Mouse (Mus musculus) embryonic facial prominence, embryonic 11.5 days (tissue): ENCODE measurements around the gene Ucp3. TPM values are rescaled to one million over a fixed set of nuclear protein-coding genes. Genes with fewer than 3 reads are reported as not detected.

Experiments
- ATAC-seq: fragments of 200-750 bp; cut with Nextera tagmentation; replicated peaks from 2 replicates; pipeline ENCODE4 v1.8.0; 2017; ENCODE audit warnings: low read depth; ENCODE audit not compliant: insufficient number of reproducible peaks, low FRiP score, low TSS enrichment
- DNase-seq: peaks from one replicate; pipeline ENCODE4 v3.0.0-alpha.2; 2015; ENCODE audit warnings: low spot score
- H3K27ac ChIP-seq: fragments of 300-500 bp; sonication (generic); replicated peaks from 2 replicates; pipeline ENCODE4 v1.5.1; 2014; ENCODE audit warnings: mild to moderate bottlenecking, low read depth, low read length, control low read depth
- H3K27me3 ChIP-seq: fragments of 300-500 bp; sonication (generic); 2 replicates; pipeline ENCODE4 v1.6.1; 2014; ENCODE audit warnings: mild to moderate bottlenecking, low read length, moderate library complexity, mixed read lengths; ENCODE audit not compliant: control insufficient read depth, insufficient read depth
- H3K36me3 ChIP-seq: fragments of 300-500 bp; sonication (generic); replicated peaks from 2 replicates; pipeline ENCODE4 v1.6.1; 2014; ENCODE audit warnings: low read depth, mild to moderate bottlenecking, low read length, moderate library complexity, mixed read lengths; ENCODE audit not compliant: control insufficient read depth, insufficient read depth
- H3K4me1 ChIP-seq: fragments of 300-500 bp; sonication (generic); 2 replicates; pipeline ENCODE4 v1.6.1; 2014; ENCODE audit warnings: low read length, mixed read lengths; ENCODE audit not compliant: control insufficient read depth, insufficient read depth
- H3K4me2 ChIP-seq: fragments of 300-500 bp; sonication (generic); 2 replicates; pipeline ENCODE4 v1.6.1; 2014; ENCODE audit warnings: low read depth, mild to moderate bottlenecking, control low read depth, low read length, moderate library complexity
- H3K4me3 ChIP-seq: fragments of 300-500 bp; sonication (generic); 2 replicates; pipeline ENCODE4 v1.5.1; 2014; ENCODE audit warnings: low read depth, low read length, control low read depth
- H3K9ac ChIP-seq: fragments of 300-500 bp; sonication (generic); replicated peaks from 2 replicates; pipeline ENCODE4 v1.6.1; 2014; ENCODE audit warnings: mild to moderate bottlenecking, control low read depth, low read length
- H3K9me3 ChIP-seq: fragments of 300-500 bp; sonication (generic); replicated peaks from 2 replicates; pipeline ENCODE4 v1.6.1; 2016; ENCODE audit warnings: mild to moderate bottlenecking, low read length, inconsistent platforms, mixed read lengths; ENCODE audit not compliant: control insufficient read depth
- WGBS: fragments of 180-500 bp; shearing (Covaris S2); extraction: QIAGEN DNeasy Blood & Tissue Kit; methylation state at CpG from one replicate; pipeline ENCODE4 v1.1.7; 2014; 5-methylcytosine and 5-hydroxymethylcytosine counted together
- polyA plus RNA-seq: library from polyadenylated mRNA; unstranded; fragments of >200 nt; fragmentation: Nextera tagmentation; extraction: Ambion mirVana; gene quantifications from 2 replicates; pipeline ENCODE4 v1.2.1, GENCODE M21; 2014

The Ucp3 gene
- polyA plus RNA-seq, 1 experiment from 2014 or later, result not detected

DNA sequence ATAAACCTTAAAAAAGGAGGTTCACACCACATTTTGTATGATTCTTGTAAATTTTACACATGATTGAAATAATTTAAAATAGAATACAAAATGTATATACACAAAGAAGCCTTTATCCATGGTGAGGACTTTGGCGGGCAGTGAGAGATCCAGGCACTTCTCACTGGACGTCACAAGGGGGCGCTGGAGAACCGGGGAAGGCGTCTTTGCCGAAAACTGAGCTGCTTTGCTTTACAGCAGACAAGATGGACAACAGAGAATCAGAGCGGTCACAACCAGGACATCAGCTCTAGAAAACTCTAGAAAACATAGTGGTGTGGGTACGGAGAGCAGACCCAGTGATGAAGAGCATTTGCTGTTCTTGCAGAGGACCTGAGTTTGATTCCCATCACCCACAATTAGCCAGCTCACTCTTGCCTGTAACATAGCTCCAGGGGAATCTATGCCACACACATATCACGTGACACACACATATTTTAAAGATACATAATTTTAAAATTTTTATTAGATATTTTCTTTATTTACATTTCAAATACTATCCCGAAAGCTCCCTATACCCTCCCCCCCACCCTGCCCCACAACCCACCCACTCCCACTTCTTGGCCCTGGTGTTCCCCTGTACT lies 48.0 kb downstream of the Ucp3 start:
- H3K9ac ChIP-seq, result no peak overlapping the region
- no peaks in the 10 kb centered on the region for H3K27me3 ChIP-seq
- no peaks in the 10 kb centered on the region for H3K9me3 ChIP-seq
- 20% methylated on average over 10 of the region's 10 CpGs for WGBS
- no peaks in the 10 kb centered on the region for H3K4me1 ChIP-seq
- DNase-seq (peak; percentile 85), ATAC-seq (no peak)
- no peak overlapping the region for H3K27ac ChIP-seq
- no peak overlapping the region for H3K4me3 ChIP-seq
- no peaks in the 10 kb centered on the region for H3K36me3 ChIP-seq
- H3K4me2 ChIP-seq, result no peak overlapping the region

DNA sequence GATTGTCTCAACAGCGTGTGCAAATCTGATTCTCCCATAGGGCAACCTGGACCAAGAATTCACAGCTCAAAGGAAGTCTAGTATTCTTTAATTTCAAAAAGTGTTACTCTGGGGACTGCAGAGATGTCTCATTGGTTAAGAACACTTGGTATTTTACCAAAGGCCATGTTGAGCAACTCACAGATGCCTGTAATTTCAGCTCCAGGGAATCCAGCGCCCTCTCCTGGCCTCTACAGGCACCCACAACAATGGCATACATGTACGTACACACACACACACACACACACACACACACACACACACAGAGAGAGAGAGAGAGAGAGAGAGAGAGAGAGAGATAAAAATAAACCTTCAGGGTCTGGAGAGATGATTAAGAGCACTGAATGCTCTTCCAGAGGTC lies 49.4 kb downstream of the Ucp3 start:
- Histone ChIP-seq H3K36me3 (no peaks in the 10 kb centered on the region), H3K4me2 (no peak overlapping the region), H3K27ac (no peak overlapping the region), H3K4me3 (no peak overlapping the region), H3K4me1 (no peaks in the 10 kb centered on the region), H3K27me3 (no peaks in the 10 kb centered on the region), H3K9me3 (no peaks in the 10 kb centered on the region), H3K9ac (no peak overlapping the region)
- DNase-seq (no peak), ATAC-seq (no peak)
- WGBS, result 72% methylated on average over 3 of the region's 3 CpGs

DNA sequence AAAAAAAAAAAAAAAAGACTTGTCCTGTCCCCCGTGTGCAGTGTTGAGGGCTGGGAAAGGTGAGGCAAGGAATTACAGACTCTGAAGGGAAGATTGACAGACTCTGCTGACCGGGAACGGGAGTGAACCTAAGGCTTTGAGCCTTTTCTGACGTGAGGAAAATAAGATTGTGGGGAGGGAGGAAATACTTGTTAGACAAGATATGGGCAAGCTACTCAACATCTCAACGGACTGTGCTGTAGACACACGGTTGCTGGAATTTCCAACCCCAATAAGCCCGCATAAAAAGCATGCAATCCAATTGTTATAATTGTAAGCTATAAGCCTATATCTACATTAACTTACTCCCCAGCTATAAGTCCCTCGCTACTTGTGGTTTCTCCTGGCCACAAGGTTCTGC lies 51.9 kb downstream of the Ucp3 start:
- H3K27ac ChIP-seq, result no peak overlapping the region
- no peaks in the 10 kb centered on the region for H3K27me3 ChIP-seq
- H3K4me2 ChIP-seq, result no peak overlapping the region
- 69% methylated on average over 8 of the region's 8 CpGs for WGBS
- H3K36me3 ChIP-seq, result no peaks in the 10 kb centered on the region
- no peaks in the 10 kb centered on the region for H3K4me1 ChIP-seq
- H3K9ac ChIP-seq, result no peak overlapping the region
- DNase-seq (no peak), ATAC-seq (no peak)
- no peaks in the 10 kb centered on the region for H3K9me3 ChIP-seq
- no peak overlapping the region for H3K4me3 ChIP-seq

DNA sequence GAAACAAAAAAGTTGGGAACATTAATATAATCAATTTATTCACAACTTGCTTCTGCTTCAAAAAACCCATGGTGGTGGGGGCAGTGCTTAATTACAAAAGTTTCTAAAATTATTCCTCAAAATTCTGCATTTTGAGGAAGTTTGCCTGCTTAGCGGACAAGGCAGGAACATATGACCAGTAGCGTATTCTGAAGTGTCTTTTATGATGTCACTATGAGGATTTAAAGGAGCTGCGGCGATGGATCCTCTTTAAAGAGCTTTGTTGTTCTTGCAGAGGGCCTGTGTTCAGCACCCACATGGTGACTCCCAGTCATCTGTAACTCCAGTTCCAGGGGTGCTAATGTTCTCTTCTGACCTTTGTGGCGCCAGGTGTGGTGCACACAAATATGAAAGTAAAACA lies 58.0 kb downstream of the Ucp3 start:
- Histone ChIP-seq H3K4me3 (no peak overlapping the region), H3K4me1 (no peaks in the 10 kb centered on the region), H3K27me3 (no peaks in the 10 kb centered on the region), H3K27ac (no peak overlapping the region), H3K36me3 (no peaks in the 10 kb centered on the region), H3K4me2 (no peak overlapping the region), H3K9ac (no peak overlapping the region), H3K9me3 (no peaks in the 10 kb centered on the region)
- WGBS, result 91% methylated on average over 5 of the region's 5 CpGs
- no peak for ATAC-seq
- DNase-seq, result no peak

DNA sequence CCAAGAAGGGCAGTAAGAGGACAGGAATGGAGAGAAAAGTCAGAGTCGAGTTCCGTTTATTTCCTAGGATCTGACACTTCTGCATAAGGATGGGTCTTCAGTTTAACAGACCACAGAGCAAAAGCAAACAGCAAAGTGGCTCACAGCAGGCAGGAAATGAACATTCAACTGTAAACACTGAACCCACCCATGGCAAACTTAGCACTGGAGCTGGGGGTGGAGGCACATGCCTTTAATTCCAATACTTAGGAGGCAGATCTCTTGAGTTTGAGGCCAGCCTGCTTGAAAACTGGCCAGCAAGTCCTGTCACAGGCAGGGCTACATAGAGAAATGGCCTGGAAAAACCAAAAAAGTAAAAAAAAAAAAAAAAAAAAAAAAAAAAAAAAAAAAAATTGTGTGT lies 60.7 kb downstream of the Ucp3 start:
- no peaks in the 10 kb centered on the region for H3K9me3 ChIP-seq
- no peak for DNase-seq
- no peak overlapping the region for H3K4me3 ChIP-seq
- H3K27me3 ChIP-seq, result no peaks in the 10 kb centered on the region
- H3K36me3 ChIP-seq, result no peaks in the 10 kb centered on the region
- H3K9ac ChIP-seq, result no peak overlapping the region
- H3K4me1 ChIP-seq, result no peaks in the 10 kb centered on the region
- no peak overlapping the region for H3K4me2 ChIP-seq
- 68% methylated on average over 2 of the region's 2 CpGs for WGBS
- no peak for ATAC-seq
- no peak overlapping the region for H3K27ac ChIP-seq

DNA sequence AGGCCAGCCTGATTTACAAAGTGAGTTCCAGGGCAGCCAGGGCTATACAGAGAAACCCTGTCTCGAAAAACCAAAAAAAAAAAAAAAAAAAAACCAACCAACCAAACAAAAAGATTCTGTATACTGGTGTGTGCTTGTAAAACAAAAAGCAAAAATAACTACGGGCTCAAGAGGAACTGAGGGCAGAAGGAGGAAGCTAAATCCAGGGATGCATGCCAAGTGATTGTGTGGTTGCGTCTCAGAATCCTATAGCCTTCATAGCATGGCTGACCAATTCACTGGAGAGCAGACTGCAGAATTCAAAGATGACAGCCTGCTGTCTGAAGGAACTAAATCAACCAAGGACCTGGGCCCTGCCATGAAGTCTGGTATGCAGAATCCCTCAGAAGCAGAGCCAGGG lies 61.4 kb downstream of the Ucp3 start:
- Histone ChIP-seq H3K9ac (no peak overlapping the region), H3K4me3 (no peak overlapping the region), H3K4me2 (no peak overlapping the region), H3K9me3 (no peaks in the 10 kb centered on the region), H3K36me3 (no peaks in the 10 kb centered on the region), H3K4me1 (no peaks in the 10 kb centered on the region), H3K27ac (no peak overlapping the region), H3K27me3 (no peaks in the 10 kb centered on the region)
- ATAC-seq, result no peak
- 94% methylated on average over 3 of the region's 3 CpGs for WGBS
- no peak for DNase-seq

DNA sequence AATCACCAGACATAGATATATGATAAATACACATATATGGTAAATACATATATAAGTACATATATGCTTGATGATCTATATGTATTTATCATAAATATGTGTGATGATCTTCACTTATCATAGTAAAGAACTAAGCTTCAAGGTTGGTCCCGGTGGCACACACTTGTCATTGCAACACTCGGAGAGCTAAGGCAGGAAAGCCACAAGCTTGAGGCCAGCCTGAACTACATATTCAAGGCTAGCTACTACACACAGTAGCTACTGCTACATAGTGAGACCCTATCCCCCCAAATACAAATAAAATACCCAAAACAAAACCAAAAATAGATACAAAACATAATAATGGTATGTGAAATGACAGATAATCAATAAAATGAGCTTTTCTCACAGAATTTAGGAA lies 63.0 kb downstream of the Ucp3 start:
- H3K4me3 ChIP-seq, result peak overlapping the region; percentile 67; the same call in 1 of the 2 replicates
- WGBS, result 85% methylated on average over 2 of the region's 2 CpGs
- no peak overlapping the region for H3K9ac ChIP-seq
- H3K4me1 ChIP-seq, result no peaks in the 10 kb centered on the region
- no peak overlapping the region for H3K4me2 ChIP-seq
- no peaks in the 10 kb centered on the region for H3K27me3 ChIP-seq
- no peak for DNase-seq
- H3K9me3 ChIP-seq, result no peaks in the 10 kb centered on the region
- H3K36me3 ChIP-seq, result no peaks in the 10 kb centered on the region; the same call in 1 of the 2 replicates
- no peak for ATAC-seq
- no peak overlapping the region for H3K27ac ChIP-seq
